26 mouse cellular contexts compared by ENCODE assay signal in the genomic region with DNA sequence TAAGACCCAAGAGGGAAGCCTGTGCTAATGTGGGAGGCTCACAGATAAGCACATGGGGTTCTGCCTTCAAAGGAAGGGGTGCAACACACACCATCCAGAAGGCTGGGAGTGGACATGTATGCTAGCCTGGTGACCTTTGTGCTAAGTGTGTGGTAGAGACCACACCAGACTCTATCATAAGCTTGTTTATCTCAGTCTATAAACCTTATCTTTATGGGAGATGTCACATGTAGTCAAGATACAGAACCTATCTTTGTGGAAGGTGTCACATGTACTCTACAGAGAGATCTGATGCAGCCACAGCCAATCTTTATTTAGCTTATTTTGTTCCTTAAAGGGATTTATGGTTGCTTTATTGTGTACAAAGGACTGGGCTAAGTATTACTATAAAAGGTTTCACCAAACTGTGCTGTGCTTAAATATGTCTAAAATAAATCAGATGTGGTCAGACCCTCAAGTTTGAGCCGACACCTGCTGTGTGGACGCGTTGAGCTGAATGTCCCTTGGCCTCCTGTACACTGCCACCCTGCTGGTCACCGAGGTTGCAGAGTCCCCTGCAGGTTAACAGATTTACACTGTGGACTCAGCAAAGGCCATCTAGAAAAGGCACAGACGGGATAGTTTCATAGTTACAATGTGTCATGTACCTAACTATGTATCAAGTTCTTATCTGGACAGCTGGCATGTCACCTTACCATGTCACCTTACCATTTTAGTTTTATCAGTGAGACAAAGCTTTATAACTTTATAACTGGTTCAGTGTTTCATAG.
"Had no signal": no experiment of that assay in that cellular context is flagged by ENCODE, and none has a peak within 500 bp of the region (broad histone marks: within the 10 kb centered on the region; RNA-seq: fewer than 3 reads in every experiment).

No protein-coding gene starts in this region.

- H3K9ac ChIP-seq: heart, embryonic 13.5 days; heart, embryonic 15.5 days; hindbrain, embryonic 13.5 days; hindbrain, embryonic 15.5 days; limb, embryonic 12.5 days; liver, embryonic 13.5 days; liver, embryonic 15.5 days had no signal

- H3K36me3 ChIP-seq: heart, embryonic 13.5 days; heart, embryonic 15.5 days; hindbrain, embryonic 13.5 days; hindbrain, embryonic 15.5 days; limb, embryonic 10.5 days; limb, embryonic 12.5 days; liver, embryonic 13.5 days; liver, embryonic 15.5 days had no signal

- H3K27ac ChIP-seq: gastrocnemius, adult 2 months; heart, adult 2 months; heart, embryonic 13.5 days; heart, embryonic 15.5 days; hindbrain, embryonic 13.5 days; hindbrain, embryonic 15.5 days; hindbrain, postnatal 0 days; left cerebral cortex, adult 2 months; limb, embryonic 10.5 days; limb, embryonic 12.5 days; liver, embryonic 13.5 days; liver, embryonic 15.5 days had no signal

- ATAC-seq: forebrain, embryonic 16.5 days; hindbrain, postnatal 0 days had no signal

- H3K4me2 ChIP-seq: heart, embryonic 11.5 days; heart, embryonic 13.5 days; heart, embryonic 15.5 days; hindbrain, embryonic 13.5 days; hindbrain, embryonic 15.5 days; limb, embryonic 12.5 days; liver, embryonic 11.5 days; liver, embryonic 13.5 days; liver, embryonic 15.5 days had no signal

- H3K9me3 ChIP-seq: heart, embryonic 13.5 days; heart, embryonic 15.5 days; hindbrain, embryonic 13.5 days; hindbrain, embryonic 15.5 days; limb, embryonic 10.5 days; limb, embryonic 12.5 days; liver, embryonic 13.5 days; liver, embryonic 15.5 days had no signal

- DNase-seq: gastrocnemius, adult 2 months; gastrocnemius, postnatal 10 days; gastrocnemius, postnatal 25 days; heart, adult 11 months; heart, adult 2 months; heart, postnatal 14 days; heart, postnatal 36 days; kidney, adult 11 months; kidney, adult 8-10 months; kidney, postnatal 10 days; kidney, postnatal 25 days; kidney, postnatal 4 days; liver; liver, embryonic 13.5 days had no signal

- H3K4me1 ChIP-seq: heart, embryonic 13.5 days; heart, embryonic 15.5 days; hindbrain, embryonic 13.5 days; hindbrain, embryonic 15.5 days; limb, embryonic 10.5 days; limb, embryonic 12.5 days; liver, embryonic 13.5 days; liver, embryonic 15.5 days had no signal

- H3K4me3 ChIP-seq: gastrocnemius, adult 2 months; heart, adult 2 months; heart, embryonic 13.5 days; heart, embryonic 15.5 days; hindbrain, embryonic 13.5 days; hindbrain, embryonic 15.5 days; left cerebral cortex, adult 2 months; limb, embryonic 10.5 days; limb, embryonic 12.5 days; liver, embryonic 13.5 days; liver, embryonic 15.5 days had no signal

- H3K27me3 ChIP-seq: heart, embryonic 13.5 days; heart, embryonic 15.5 days; hindbrain, embryonic 13.5 days; hindbrain, embryonic 15.5 days; limb, embryonic 12.5 days; liver, embryonic 13.5 days; liver, embryonic 15.5 days had no signal
